24 mouse cellular contexts compared by ENCODE assay signal in genomic region chr17:5626402-5626801, GRCm38 (mm10).
A peak's percentile ranks its signal among the peaks of the same experiment; 100 is the strongest.
DNase-seq lines count a peak whose midpoint lies in the region; ATAC-seq and TF ChIP-seq lines count a peak whose summit lies in the region.
"Had no signal": no experiment of that assay in that cellular context is flagged by ENCODE, and none has a peak within 500 bp of the region (broad histone marks: within the 10 kb centered on the region; RNA-seq: fewer than 3 reads in every experiment).

No protein-coding gene starts in this region.

- no peaks in the 10 kb centered on the region for H3K36me3 ChIP-seq in spleen, adult 2 months (ENCODE audit: control insufficient read depth, insufficient read depth, low read length)
- no peaks in the 10 kb centered on the region; the same call in 1 of the 2 replicates for H3K36me3 ChIP-seq in splenic B cell, adult 2 months (ENCODE audit: control insufficient read depth, insufficient read depth, low read length, poor library complexity, severe bottlenecking)
- H3K36me3 ChIP-seq: embryonic facial prominence, embryonic 15.5 days; forebrain, embryonic 15.5 days; hindbrain, embryonic 13.5 days; liver, embryonic 13.5 days; neural tube, embryonic 15.5 days had no signal

- no peak overlapping the region for H3K4me3 ChIP-seq in spleen, adult 2 months (ENCODE audit: extremely low read depth, insufficient read depth, insufficient read length)
- H3K4me3 ChIP-seq: embryonic facial prominence, embryonic 15.5 days; forebrain, embryonic 15.5 days; hindbrain, embryonic 13.5 days; liver, embryonic 13.5 days; neural tube, embryonic 15.5 days had no signal

- peaks cover 7% of the 10 kb centered on the region; the same call in 1 of the 2 replicates for H3K4me1 ChIP-seq in spleen, adult 2 months (ENCODE audit: control insufficient read depth, insufficient read depth, insufficient read length)
- H3K4me1 ChIP-seq: embryonic facial prominence, embryonic 15.5 days; forebrain, embryonic 15.5 days; hindbrain, embryonic 13.5 days; neural tube, embryonic 15.5 days had no signal

- H3K27me3 ChIP-seq in spleen, adult 2 months (ENCODE audit: control insufficient read depth, insufficient read depth, low read length): no peaks in the 10 kb centered on the region
- no peaks in the 10 kb centered on the region for H3K27me3 ChIP-seq in splenic B cell, adult 2 months (ENCODE audit: control insufficient read depth, insufficient read depth, low read length, poor library complexity, severe bottlenecking)
- H3K27me3 ChIP-seq: embryonic facial prominence, embryonic 15.5 days; forebrain, embryonic 15.5 days; hindbrain, embryonic 13.5 days; liver, embryonic 13.5 days; neural tube, embryonic 15.5 days had no signal

- peak; percentile 80 for ATAC-seq in megakaryocyte, adult 5-6 weeks (ENCODE audit: poor library complexity, severe bottlenecking)
- ATAC-seq: activated CD4-positive, CD25-positive, alpha-beta regulatory T cell, adult 4 months; forebrain, embryonic 15.5 days; inflammation-experienced regulatory T-cells, adult 6 months had no signal

- no peak for TF ChIP-seq CTCF in spleen, adult 2 months (IDR thresholded peaks at IDR 0.05; ENCODE audit: extremely low read depth, insufficient read depth, insufficient read length, insufficient replicate concordance)

- H3K27ac ChIP-seq in spleen, adult 2 months (ENCODE audit: insufficient read depth, low read length): no peak overlapping the region
- H3K27ac ChIP-seq: embryonic facial prominence, embryonic 15.5 days; forebrain, embryonic 15.5 days; hindbrain, embryonic 13.5 days; liver, embryonic 13.5 days; neural tube, embryonic 15.5 days had no signal

- peak; percentile 21 to 60 for DNase-seq in spleen, adult 2 months (ENCODE audit: low read depth in 1 of 2, low spot score in 2 of 2)
- no peak for DNase-seq in spleen, adult 12 weeks (ENCODE audit: low spot score)
- peak; percentile 27 for DNase-seq in T-cell, adult 2 months (ENCODE audit: low spot score)
- DNase-seq in splenic B cell, adult 2 months (ENCODE audit: low read depth, low spot score): peak; percentile 89
- DNase-seq in testis, postnatal 10 days (ENCODE audit: low spot score): no peak
- DNase-seq in left cerebral cortex, adult 9 months (ENCODE audit: low spot score in 2 of 2): no peak
- DNase-seq in adrenal gland, postnatal 10 days: no peak
- DNase-seq: adrenal gland, adult 8-10 months; cerebellum, adult 2 months; gastrocnemius, postnatal 14 days; kidney, adult 9 months; kidney, postnatal 36 days; liver, embryonic 13.5 days; lung, adult 2 months; lung, postnatal 14 days; midbrain, embryonic 14.5 days; thymus, postnatal 25 days had no signal

- 27% methylated on average over 3 of the region's 3 CpGs for WGBS in spleen, adult 2 months

- no peak for TF ChIP-seq POLR2A in spleen, adult 2 months (IDR thresholded peaks at IDR 0.05; ENCODE audit: low read depth, low read length)

Comparison
In these comparisons a context has a peak if more than half of its experiments do, and no peak if none do; other contexts are left out.
1. DNase-seq: peak in spleen, adult 2 months (2 of 2), T-cell, adult 2 months (single experiment) and splenic B cell, adult 2 months (single experiment); none in spleen, adult 12 weeks (single experiment), testis, postnatal 10 days (single experiment), left cerebral cortex, adult 9 months (0 of 2) and adrenal gland, postnatal 10 days (single experiment).